Mouse (Mus musculus) midbrain, embryonic 14.5 days (tissue): Measurements from ENCODE around the gene Mgat5. TPM values are rescaled to one million over a fixed set of nuclear protein-coding genes. Genes with fewer than 3 reads are reported as not detected.
A peak's percentile ranks its signal among the peaks of the same experiment; 100 is the strongest.

ENCODE experiments used
- ATAC-seq: fragments of 200-750 bp; cut with Nextera tagmentation; 2 replicates; pipeline ENCODE4 v1.8.0; 2017; ENCODE audit warnings: moderate number of reproducible peaks, moderate library complexity; ENCODE audit not compliant: low FRiP score, low TSS enrichment
- DNase-seq: peaks from one replicate; pipeline ENCODE4 v3.0.0-alpha.2; 2015
- H3K27ac ChIP-seq: fragments of 300-500 bp; sonication (generic); replicated peaks from 2 replicates; pipeline ENCODE4 v1.5.1; 2014; ENCODE audit warnings: mild to moderate bottlenecking, low read depth, low read length, moderate library complexity
- H3K27me3 ChIP-seq: fragments of 300-500 bp; sonication (generic); 2 replicates; pipeline ENCODE4 v1.6.1; 2014; ENCODE audit warnings: low read length, control low read depth, mixed read lengths; ENCODE audit not compliant: control insufficient read depth, insufficient read depth
- H3K36me3 ChIP-seq: fragments of 300-500 bp; sonication (generic); 2 replicates; pipeline ENCODE4 v1.6.1; 2014; ENCODE audit warnings: low read length, control low read depth; ENCODE audit not compliant: control insufficient read depth, insufficient read depth
- H3K4me1 ChIP-seq: fragments of 300-500 bp; sonication (generic); 2 replicates; pipeline ENCODE4 v1.6.1; 2014; ENCODE audit warnings: mild to moderate bottlenecking, antibody characterized with exemption, low read length, control low read depth; ENCODE audit not compliant: control insufficient read depth, insufficient read depth
- H3K4me2 ChIP-seq: fragments of 300-500 bp; sonication (generic); 2 replicates; pipeline ENCODE4 v1.6.1; 2014; ENCODE audit warnings: mild to moderate bottlenecking, low read length, moderate library complexity
- H3K4me3 ChIP-seq: fragments of 300-500 bp; sonication (generic); replicated peaks from 2 replicates; pipeline ENCODE4 v1.5.1; 2014; ENCODE audit warnings: low read depth, low read length
- H3K9ac ChIP-seq: fragments of 300-500 bp; sonication (generic); replicated peaks from 2 replicates; pipeline ENCODE4 v1.6.1; 2014; ENCODE audit warnings: mild to moderate bottlenecking, low read length, moderate library complexity
- H3K9me3 ChIP-seq: fragments of 300-500 bp; sonication (generic); 2 replicates; pipeline ENCODE4 v1.6.1; 2016; ENCODE audit warnings: low read length, control low read depth, mixed read lengths; ENCODE audit not compliant: control insufficient read depth
- WGBS: fragments of 180-500 bp; shearing (Covaris S2); extraction: QIAGEN DNeasy Blood & Tissue Kit; methylation state at CpG from one replicate; pipeline ENCODE4 v1.1.7; 2014; 5-methylcytosine and 5-hydroxymethylcytosine counted together
- polyA plus RNA-seq: library from polyadenylated mRNA; unstranded; fragments of >200 nt; fragmentation: Nextera tagmentation; extraction: Ambion mirVana; gene quantifications from 2 replicates; pipeline ENCODE4 v1.2.1, GENCODE M21; 2014

The Mgat5 gene
- polyA plus RNA-seq, 1 experiment from 2014 or later: 18.3 TPM

- Histone ChIP-seq H3K36me3 (no peaks in the 10 kb centered on the region), H3K4me2 (no peak overlapping the region), H3K4me3 (no peak overlapping the region), H3K27ac (no peak overlapping the region), H3K27me3 (no peaks in the 10 kb centered on the region), H3K4me1 (no peaks in the 10 kb centered on the region), H3K9ac (no peak overlapping the region), H3K9me3 (no peaks in the 10 kb centered on the region)
- ATAC-seq (no peak), DNase-seq (no peak)
- 92% methylated on average over 5 of the region's 5 CpGs for WGBS
Measured at GRCm38 (mm10) chr1:127225060-127225459, 20.2 kb downstream of the Mgat5 start.

DNA sequence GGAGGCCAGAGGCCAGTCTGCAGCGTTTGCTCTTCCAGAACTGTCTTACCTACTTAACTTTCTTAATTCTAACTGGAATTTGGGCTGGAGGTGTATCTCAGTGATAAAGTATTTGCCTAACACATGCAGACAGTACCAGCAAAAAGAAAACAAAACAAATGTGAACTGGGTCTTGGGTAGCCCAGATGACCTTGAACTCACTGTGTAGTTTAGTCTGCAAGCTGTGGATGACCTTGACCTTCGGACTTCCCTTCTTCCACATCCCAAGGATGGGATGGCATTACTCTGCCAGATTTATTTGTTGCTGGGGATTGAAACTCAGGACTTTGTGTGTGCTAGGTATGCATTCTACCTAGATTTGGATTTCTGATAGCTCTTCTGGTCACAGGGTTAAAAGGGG lies 24.2 kb downstream of the Mgat5 start:
- Histone ChIP-seq H3K4me3 (no peak overlapping the region), H3K9ac (no peak overlapping the region), H3K9me3 (no peaks in the 10 kb centered on the region), H3K36me3 (no peaks in the 10 kb centered on the region), H3K27ac (no peak overlapping the region), H3K4me2 (no peak overlapping the region), H3K4me1 (no peaks in the 10 kb centered on the region), H3K27me3 (no peaks in the 10 kb centered on the region)
- WGBS: 92% methylated on average over 2 of the region's 2 CpGs
- ATAC-seq: no peak
- DNase-seq: no peak

GRCm38 (mm10) chr1:127230468-127230867 lies 25.7 kb downstream of the Mgat5 start:
- H3K4me2 ChIP-seq: no peak overlapping the region
- no peaks in the 10 kb centered on the region for H3K27me3 ChIP-seq
- no peaks in the 10 kb centered on the region for H3K4me1 ChIP-seq
- no peaks in the 10 kb centered on the region for H3K9me3 ChIP-seq
- H3K27ac ChIP-seq: no peak overlapping the region
- ATAC-seq: no peak
- no peak overlapping the region for H3K4me3 ChIP-seq
- no peaks in the 10 kb centered on the region for H3K36me3 ChIP-seq
- DNase-seq: no peak
- 84% methylated on average over 2 of the region's 2 CpGs for WGBS
- H3K9ac ChIP-seq: no peak overlapping the region

GRCm38 (mm10) chr1:127233191-127233651 lies 28.4 kb downstream of the Mgat5 start:
- no peak for DNase-seq
- Histone ChIP-seq H3K9me3 (no peaks in the 10 kb centered on the region), H3K4me3 (no peak overlapping the region), H3K36me3 (no peaks in the 10 kb centered on the region), H3K27ac (no peak overlapping the region), H3K4me1 (no peaks in the 10 kb centered on the region), H3K27me3 (no peaks in the 10 kb centered on the region), H3K4me2 (no peak overlapping the region), H3K9ac (no peak overlapping the region)
- ATAC-seq: no peak
- WGBS: 64% methylated on average over 4 of the region's 4 CpGs

DNA sequence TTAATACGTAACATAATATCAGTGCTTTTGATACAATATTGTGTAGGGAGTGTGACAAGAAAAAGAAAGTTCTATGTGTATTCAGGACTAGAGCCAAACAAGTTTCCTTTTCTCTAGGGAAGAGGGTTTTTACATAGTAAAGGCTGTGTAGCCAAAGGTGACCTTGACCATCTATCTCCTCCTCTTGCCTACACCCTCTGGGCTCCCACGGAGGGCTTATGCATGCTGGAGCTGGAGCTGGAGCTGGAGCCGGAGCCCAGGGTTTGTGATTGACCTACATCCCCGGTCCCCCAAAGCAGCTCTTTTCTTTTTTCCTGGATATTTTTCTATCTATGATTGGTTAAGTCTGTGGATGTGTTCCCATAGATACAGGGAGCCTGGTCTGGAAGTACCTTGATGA lies 30.3 kb downstream of the Mgat5 start:
- H3K9ac ChIP-seq: no peak overlapping the region
- H3K27ac ChIP-seq: no peak overlapping the region
- H3K4me3 ChIP-seq: no peak overlapping the region
- no peaks in the 10 kb centered on the region for H3K9me3 ChIP-seq
- ATAC-seq: no peak
- no peak overlapping the region for H3K4me2 ChIP-seq
- 89% methylated on average over 4 of the region's 4 CpGs for WGBS
- peaks cover 12% of the 10 kb centered on the region; the same call in 1 of the 2 replicates for H3K4me1 ChIP-seq
- DNase-seq: no peak
- H3K27me3 ChIP-seq: no peaks in the 10 kb centered on the region
- H3K36me3 ChIP-seq: no peaks in the 10 kb centered on the region

- Histone ChIP-seq H3K4me1 (peaks cover 12% of the 10 kb centered on the region; the same call in 1 of the 2 replicates), H3K27me3 (no peaks in the 10 kb centered on the region), H3K27ac (no peak overlapping the region), H3K4me2 (no peak overlapping the region), H3K9ac (no peak overlapping the region), H3K9me3 (no peaks in the 10 kb centered on the region), H3K4me3 (no peak overlapping the region), H3K36me3 (no peaks in the 10 kb centered on the region)
- 72% methylated on average over 8 of the region's 8 CpGs for WGBS
- DNase-seq (no peak), ATAC-seq (no peak)
Measured at GRCm38 (mm10) chr1:127236396-127236795, 31.6 kb downstream of the Mgat5 start.

- DNase-seq: peak; percentile 55
- Histone ChIP-seq H3K36me3 (no peaks in the 10 kb centered on the region), H3K9me3 (no peaks in the 10 kb centered on the region), H3K4me1 (peaks cover 12% of the 10 kb centered on the region; the same call in 1 of the 2 replicates), H3K4me2 (no peak overlapping the region), H3K4me3 (no peak overlapping the region), H3K27ac (peak overlapping the region; percentile 10; the same call in 1 of the 2 replicates), H3K27me3 (no peaks in the 10 kb centered on the region), H3K9ac (no peak overlapping the region)
- peak; percentile 17; the same call in 1 of the 2 replicates for ATAC-seq
- 22% methylated on average over 6 of the region's 6 CpGs for WGBS
Measured at GRCm38 (mm10) chr1:127238871-127239314, 34.1 kb downstream of the Mgat5 start.

- Histone ChIP-seq H3K4me2 (no peak overlapping the region), H3K4me1 (peaks cover 12% of the 10 kb centered on the region; the same call in 1 of the 2 replicates), H3K4me3 (no peak overlapping the region), H3K27me3 (no peaks in the 10 kb centered on the region), H3K9ac (no peak overlapping the region), H3K36me3 (no peaks in the 10 kb centered on the region), H3K27ac (no peak overlapping the region), H3K9me3 (no peaks in the 10 kb centered on the region)
- 15% methylated on average over 6 of the region's 6 CpGs for WGBS
- DNase-seq (peak; percentile 44), ATAC-seq (no peak)
Measured at GRCm38 (mm10) chr1:127239914-127240313, 35.1 kb downstream of the Mgat5 start.

DNA sequence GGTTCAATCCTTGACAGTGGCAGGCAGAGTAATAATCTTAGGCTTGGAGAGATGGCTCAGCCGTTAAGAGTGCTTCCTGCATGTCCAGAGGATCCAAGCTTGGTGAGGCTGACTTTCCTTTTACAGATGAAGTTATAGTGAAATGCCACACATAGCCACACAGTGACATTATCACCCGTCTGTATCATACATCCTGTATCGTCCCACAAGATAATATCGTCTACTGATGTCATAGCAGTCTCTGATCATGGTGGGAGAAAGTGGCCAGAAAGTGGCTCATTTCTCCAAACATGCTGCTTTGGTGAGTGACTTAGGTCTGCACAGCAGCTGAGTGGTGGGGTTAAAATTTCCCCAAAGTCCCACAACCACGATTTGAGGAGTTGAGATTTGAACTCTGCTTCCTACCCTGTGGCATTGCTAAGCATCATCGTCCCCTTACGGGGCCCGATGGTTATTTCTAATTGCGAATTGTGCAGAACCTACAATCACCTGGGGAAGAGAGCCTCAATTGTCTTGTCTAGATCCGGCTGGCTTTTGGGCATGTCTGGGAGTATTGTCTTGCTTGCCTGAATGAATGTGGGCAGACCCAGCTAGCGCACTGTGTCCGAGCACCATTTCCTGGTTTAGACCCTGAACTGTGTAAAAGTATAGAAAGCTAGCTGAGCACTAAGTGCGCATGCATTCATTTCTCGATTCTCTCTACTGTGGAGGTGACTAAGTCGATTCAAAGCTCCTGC lies 37.5 kb downstream of the Mgat5 start:
- Histone ChIP-seq H3K36me3 (no peaks in the 10 kb centered on the region), H3K9ac (no peak overlapping the region), H3K9me3 (no peaks in the 10 kb centered on the region), H3K27ac (no peak overlapping the region), H3K4me3 (no peak overlapping the region), H3K4me1 (peaks cover 12% of the 10 kb centered on the region; the same call in 1 of the 2 replicates), H3K27me3 (no peaks in the 10 kb centered on the region), H3K4me2 (no peak overlapping the region)
- DNase-seq (no peak), ATAC-seq (no peak)
- WGBS: 87% methylated on average over 15 of the region's 15 CpGs
